Mouse (Mus musculus) cerebellum, adult 2 months (tissue): ENCODE data around the gene Galns.

Source experiments
- CTCF ChIP-seq: fragments of 200-500 bp; IDR thresholded peaks from 2 replicates; pipeline ENCODE4 v1.5.1; 2011; ENCODE audit warnings: low read depth, mild to moderate bottlenecking, control low read depth, low read length, moderate library complexity, borderline replicate concordance; ENCODE audit not compliant: insufficient read depth
- POLR2A ChIP-seq: fragments of 200-500 bp; IDR thresholded peaks from 2 replicates; pipeline ENCODE4 v1.6.1; 2011; ENCODE audit warnings: low read length, control low read depth, borderline replicate concordance; ENCODE audit not compliant: insufficient read depth

DNA sequence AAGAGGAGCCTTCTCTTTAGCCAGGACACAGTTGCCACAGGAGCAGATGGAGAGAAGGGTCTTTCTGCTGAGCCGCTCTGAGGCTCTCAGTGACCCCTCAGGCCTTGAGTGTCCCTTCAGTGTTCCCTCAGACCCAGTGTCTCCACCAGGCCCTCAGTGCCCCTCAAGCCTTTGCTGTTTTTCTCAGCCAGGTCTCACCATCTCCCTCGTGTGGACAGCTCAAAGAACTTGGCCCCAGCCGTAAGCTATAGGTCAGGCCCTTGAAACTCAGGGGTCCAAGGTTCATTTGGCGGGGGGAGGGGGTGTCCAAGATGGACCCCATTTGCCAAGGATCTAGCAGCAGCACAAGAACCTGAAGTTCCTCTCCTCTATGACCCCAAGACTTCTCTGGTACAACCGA is 13.4 kb upstream of the Galns start:
- TF ChIP-seq POLR2A, result no peak
- no peak for TF ChIP-seq CTCF
